Mouse (Mus musculus): ENCODE measurements around the gene Smim27.
"Not testable (repeated sequence)": the region's sequence is repeated elsewhere in the genome, so short reads cannot be mapped to it uniquely, and the experiment has no call there.

Smim27 gene

GRCm38 (mm10) chr4:40264321-40264720 is 5.1 kb upstream of the Smim27 start:
- no peak for DNase-seq (ENCODE audit: low spot score)

DNA sequence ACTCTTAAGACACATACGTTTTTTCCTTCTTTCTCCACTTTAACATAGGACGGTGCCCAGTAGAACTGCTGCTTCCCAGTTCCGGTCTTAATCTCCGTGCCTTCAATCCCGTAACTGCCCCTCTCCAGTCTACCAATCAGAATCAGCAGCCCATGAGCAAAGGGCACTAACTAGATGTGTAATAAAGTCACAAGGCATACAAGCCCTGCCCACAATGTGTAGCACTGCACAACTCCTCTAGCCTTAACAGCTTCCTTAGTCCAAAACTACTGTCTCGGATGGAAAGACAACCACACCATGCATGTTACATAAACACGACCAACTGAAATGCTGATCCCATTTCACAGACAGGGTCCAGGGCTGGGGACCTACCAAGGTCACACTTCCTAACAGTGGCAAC is 1.7 kb upstream of the Smim27 start:
- no peak for DNase-seq (ENCODE audit: low spot score)

DNA sequence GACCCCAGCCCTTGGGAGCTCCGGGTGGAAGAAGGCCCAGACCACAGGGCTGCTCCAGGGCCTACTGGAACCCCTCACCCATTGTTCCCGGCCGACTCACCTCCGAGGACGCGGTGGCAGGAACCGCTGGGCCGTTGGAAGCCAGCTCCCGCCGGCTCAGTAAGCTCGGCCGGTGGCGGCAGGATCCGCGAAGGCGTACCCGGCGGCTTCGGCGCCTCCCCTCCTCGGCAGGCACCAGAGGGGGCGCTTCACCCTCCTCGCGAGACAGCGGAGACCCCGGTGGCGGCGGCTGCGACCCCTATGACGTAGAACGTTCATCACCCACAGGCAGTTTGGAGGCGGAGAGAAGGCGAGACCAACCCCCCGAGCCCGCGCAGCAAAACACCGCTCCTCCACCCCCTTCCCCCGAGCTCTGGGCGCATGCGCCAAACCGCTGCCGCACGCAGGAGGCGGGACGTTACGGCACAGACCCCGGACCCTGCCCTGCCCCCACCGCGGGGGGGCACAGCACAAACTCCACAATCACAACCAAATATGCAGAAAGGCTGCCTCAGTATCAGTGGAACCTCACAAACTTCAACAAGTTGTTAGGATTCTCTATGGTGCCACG is 1.1 kb upstream of the Smim27 start:
- DNase-seq (ENCODE audit: low spot score) = peak; percentile 91

DNA sequence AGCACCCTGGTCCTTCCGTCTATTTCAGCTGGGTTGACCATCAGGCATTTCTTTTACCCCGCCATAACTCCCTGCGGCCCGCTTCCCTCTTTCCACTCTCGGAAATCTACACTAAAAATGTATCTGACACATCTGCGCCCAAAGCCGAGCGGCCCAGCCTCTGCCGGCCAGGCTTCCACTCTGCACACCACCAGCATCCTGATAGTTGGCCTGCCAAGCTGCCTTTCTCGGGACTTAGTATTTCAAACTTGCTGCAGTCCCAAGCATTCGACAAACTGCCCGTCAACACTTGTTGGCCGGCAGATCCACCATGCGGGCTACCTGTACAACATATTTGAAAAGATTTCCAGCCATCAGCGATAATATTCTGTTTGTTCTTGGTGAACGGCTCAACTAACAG is 544 bp upstream of the Smim27 start:
- no peak for DNase-seq (ENCODE audit: low spot score)

DNA sequence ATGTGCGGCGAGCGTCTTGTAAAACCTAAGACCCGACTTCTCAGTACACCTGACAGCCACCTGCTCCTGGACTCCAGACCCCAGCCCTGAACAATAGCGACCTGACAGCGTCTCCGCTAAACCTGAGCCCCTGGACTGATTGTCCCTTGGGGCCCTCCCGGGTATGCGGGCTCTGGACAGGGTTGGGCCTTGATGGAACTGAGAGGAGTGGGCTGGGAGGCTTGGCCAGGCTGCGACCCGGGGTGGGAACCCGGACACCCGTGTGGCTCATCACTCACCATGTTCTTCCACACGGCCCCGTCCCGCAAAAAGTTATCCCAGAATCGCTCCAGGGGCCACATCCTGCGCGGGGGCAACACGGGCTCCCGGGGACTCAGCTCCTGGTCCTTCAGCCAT is 9.5 kb downstream of the Smim27 start:
- DNase-seq (ENCODE audit: low spot score) = peak; percentile 8

DNA sequence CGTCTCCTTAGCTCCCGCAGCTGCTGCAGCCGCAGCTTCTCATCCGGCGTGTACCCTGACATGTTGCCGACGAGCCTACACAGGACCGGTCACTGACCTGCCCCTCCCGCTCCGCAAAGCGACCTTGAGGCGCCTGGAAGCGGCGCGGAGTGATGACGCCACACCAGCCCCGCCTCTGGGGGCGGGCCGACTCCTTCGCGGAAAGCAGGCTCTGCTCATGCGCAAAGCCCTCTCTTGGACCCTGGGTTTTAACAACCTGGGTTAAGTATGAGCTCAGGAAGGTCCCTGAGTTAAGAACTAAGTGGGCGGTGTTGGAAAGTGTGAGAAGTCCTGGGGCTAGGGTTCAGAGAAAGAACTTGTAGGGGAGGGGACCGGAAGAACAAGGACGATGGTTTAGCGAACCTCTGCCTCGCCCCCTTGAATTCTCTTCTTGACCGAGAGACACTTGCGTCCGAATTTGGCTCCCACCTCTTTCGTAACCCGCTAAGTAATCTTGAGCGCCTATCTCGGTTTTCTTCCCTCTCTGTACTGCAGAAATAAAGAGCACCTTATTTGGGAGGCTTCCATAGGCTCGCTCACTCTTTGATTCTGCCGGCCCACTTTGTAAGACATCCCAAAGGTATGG is 10.0 kb downstream of the Smim27 start, which contains the start of gene Ndufb6:
Ndufb6 (minus strand) TSS at position 146 of the 625 bp plus-strand sequence.
- DNase-seq (ENCODE audit: low spot score) = peak; percentile 95

- DNase-seq (ENCODE audit: low spot score) = peak; percentile 74
Measured at GRCm38 (mm10) chr4:40285582-40285981, 16.2 kb downstream of the Smim27 start.

DNA sequence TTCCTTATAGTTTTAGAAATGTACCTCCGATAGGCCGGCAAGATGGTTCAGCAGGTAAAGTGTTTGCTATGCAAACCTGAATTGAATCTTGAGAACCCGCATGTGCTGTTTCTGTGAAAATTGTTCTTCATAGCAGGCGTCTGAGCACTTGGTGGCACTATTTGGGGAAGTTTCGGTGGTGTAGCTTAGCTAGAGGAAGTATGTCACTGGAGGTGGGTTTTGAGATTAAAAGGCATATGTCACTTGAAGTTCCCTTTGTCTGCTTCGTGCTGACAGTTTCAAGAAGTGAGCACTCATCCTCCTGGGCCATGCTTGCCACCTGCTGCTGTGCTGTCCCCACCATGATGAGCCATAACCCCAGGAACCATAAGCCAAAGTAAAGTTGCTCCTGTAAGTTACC is 18.0 kb downstream of the Smim27 start:
- no peak for DNase-seq (ENCODE audit: low spot score)

DNA sequence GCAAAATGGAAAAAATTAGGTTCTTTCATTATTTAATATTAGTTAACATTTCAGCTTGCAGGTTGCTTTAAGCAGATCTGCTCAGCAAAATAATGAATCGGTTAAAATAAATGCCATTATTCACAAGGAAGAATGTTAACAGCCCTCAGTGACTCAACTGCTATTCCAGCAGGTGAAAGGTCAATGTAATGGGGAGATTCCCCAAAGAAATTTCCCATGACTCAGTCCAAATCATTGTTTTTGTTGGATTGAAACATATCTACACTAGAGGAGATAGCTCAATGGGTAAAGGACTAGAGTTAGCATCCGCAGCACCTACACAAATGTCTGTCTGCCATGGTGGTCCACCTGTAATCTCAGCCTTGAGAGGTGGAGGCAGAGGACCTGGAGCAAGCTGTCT is 19.7 kb downstream of the Smim27 start:
- DNase-seq (ENCODE audit: low spot score) = no peak

DNA sequence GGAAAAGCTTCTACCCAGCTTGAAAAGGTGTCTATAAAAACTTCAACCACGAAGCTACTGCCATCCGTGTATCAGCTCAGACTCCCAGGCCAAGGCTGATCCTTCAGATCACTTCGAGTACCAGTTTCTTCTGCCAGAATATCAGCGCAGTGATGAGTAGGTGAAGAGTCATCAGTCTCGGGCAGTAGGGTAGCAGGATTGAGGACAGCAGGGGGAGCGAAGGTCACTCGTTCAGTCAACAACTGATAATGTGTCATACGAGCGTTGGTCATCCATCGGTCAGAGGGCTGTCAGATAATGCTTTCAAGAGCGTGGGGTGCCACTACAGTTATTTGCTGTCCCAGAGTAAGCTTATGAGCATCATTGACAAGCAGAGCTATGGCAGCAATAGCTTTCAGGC is 22.1 kb downstream of the Smim27 start:
- DNase-seq (ENCODE audit: low spot score) = not testable (repeated sequence)

GRCm38 (mm10) chr4:40299169-40299568 is 29.8 kb downstream of the Smim27 start:
- no peak for DNase-seq (ENCODE audit: low spot score)

DNA sequence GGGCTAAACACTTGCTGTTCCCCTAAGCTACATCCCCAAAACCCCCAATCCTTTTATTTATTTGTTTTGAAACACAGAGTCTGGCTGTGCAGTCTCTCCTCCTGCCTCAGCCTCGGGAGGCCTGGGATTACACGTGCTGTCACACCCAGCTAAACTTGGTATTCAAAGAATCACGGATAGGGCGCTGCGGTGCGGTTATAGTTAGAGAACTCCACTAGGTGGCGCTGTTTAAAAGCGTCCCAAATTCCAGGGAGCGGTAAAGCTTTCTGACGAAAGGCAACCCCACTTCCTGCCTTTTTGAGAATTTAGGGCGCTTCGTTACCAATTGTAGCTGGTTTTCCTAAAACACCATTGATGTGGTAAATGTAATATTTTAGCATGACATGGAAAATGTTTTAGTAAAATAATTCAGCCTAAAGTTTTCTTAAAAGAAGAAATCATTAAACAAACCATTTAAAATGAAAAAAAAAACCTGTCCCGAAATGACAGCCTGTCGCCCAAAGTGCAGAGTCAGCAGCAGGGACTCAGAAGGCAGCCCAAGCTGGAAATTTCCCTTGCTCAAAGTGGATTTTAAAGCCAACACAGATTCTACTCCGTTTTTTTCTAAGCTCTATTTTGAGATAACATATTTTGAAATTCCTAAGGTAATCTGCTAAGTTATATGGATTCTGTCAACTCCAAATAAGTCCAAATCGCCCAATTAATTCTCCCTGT is 31.9 kb downstream of the Smim27 start:
- DNase-seq (ENCODE audit: low spot score) = peak; percentile 71

- no peak for DNase-seq (ENCODE audit: low spot score)
Measured at GRCm38 (mm10) chr4:40302445-40303125, 33.2 kb downstream of the Smim27 start.

GRCm38 (mm10) chr4:40309682-40310081 is 40.3 kb downstream of the Smim27 start:
- DNase-seq (ENCODE audit: low spot score) = no peak

DNA sequence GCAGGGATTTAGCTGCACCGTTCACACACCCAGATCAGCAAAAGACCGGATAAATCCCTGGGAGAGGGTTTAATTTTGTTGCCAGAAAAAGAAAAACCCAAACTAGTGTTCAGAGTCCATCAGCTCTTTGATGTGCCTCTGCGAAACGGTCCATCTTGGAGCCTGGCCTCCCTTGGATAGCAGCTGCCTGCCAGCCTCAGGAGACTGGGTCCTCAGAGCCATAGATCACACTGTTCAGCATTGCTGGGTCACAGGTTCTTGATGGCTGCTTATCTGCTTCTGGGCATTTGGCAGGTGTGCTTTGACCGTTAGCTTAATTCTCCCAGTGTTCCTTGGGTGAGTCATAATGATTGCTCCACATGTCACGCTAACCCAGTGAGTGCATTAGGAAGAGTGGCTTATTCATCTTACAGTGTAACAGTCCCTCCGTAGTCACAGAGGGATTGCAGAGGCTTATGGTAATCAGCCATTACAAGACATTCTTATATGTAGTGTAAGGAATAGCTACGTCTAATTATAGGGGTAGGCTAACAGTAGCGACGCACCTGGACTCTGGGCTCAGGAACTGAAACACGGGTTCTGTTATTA is 41.5 kb downstream of the Smim27 start:
- no peak for DNase-seq (ENCODE audit: low spot score)

DNA sequence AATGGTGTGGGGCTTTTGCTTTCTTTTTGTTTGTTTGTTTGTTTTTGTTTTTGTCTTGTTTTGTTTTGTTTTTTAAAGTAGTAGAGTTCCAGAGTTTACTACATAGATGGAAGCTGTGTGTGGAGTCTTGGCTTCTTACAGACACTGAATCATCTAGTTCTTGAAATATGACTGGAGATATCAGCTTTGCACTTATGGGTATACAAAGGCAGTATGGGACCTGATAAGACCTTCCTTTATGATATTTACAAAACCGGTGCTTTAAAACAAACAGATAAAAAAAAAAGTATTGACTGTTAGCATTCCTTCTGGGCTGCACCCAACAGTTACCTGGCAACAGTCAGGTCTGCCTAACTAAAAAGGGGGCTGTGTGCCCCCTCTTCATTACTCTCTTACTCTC is 42.8 kb downstream of the Smim27 start:
- no peak for DNase-seq (ENCODE audit: low spot score)

DNA sequence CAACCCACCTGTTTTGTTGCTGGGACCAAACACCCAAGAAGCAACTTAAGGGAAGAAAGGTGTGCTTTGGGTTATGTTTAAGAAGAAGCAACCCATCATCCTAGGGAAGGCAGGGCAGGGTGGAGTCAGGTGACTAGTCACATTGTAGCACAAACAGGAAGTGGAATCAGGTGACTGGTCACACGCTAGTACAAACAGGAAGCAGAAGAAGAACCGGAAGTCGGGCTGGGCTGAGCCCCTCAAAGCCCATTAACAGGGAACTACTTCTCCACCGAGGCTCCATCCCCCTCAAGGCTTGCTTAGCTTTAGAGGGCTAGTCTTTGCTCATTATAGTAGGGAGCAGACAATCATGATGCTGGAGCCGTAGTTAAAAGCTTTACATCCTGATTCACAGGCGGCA is 43.6 kb downstream of the Smim27 start:
- DNase-seq (ENCODE audit: low spot score) = no peak

DNA sequence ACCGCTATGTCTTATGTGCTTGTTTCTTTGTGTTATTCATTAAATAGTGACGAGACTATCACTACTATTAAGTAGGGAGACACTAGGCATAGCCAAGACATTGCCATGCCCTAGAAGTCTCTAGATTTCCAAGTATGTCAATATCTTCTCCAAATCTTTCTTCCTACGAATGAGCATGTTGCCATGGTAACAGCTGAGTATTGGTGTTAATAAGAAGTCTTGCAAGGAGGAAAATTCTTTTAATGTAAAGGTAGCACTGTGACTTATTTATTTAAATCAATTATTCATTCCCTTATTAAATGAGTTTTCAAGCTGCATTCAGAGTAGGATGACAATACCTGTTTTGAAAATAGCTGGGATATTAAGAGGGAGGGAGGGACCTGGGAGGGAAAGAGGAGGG is 48.0 kb downstream of the Smim27 start:
- no peak for DNase-seq (ENCODE audit: low spot score)
